Mouse (Mus musculus) MEL (cell line): Measurements from ENCODE around the gene Tspan11. TPM values are rescaled to one million over a fixed set of nuclear protein-coding genes. Genes with fewer than 3 reads are reported as not detected.

Experiments used
- DNase-seq: peaks from one replicate; pipeline ENCODE4 v3.0.0; 2011; ENCODE audit warnings: low read depth, low spot score
- H3K27ac ChIP-seq: 2 replicates; pipeline ENCODE4 v1.5.1; 2012; ENCODE audit warnings: low read depth, mild to moderate bottlenecking, control low read depth, low read length, moderate library complexity; ENCODE audit not compliant: control insufficient read depth
- H3K27me3 ChIP-seq, 2 experiments: fragments of 150-350 bp in 1 of 2; sonication (generic) in 1 of 2; 2 replicates each; pipeline ENCODE4 v1.6.1; 2012; ENCODE audit warnings: low read length in 2 of 2, mild to moderate bottlenecking in 2 of 2, improper control_type of control experiment in 1 of 2, moderate library complexity in 1 of 2; ENCODE audit not compliant: insufficient read depth in 2 of 2, control insufficient read depth in 1 of 2
- H3K36me3 ChIP-seq, 2 experiments: 2 replicates each; pipeline ENCODE4 v1.6.1; 2012 to 2014; ENCODE audit warnings: low read length in 2 of 2, improper control_type of control experiment in 1 of 2, inconsistent platforms in 1 of 2, mild to moderate bottlenecking in 1 of 2; ENCODE audit not compliant: insufficient read depth in 2 of 2, control insufficient read depth in 1 of 2
- H3K4me1 ChIP-seq, 2 experiments: fragments of 150-350 bp in 1 of 2; sonication (generic) in 1 of 2; 2 replicates each; pipeline ENCODE4 v1.6.1; 2012; ENCODE audit warnings: low read length in 2 of 2, improper control_type of control experiment in 1 of 2, mild to moderate bottlenecking in 1 of 2; ENCODE audit not compliant: insufficient read depth in 2 of 2, control insufficient read depth in 1 of 2
- H3K4me3 ChIP-seq, 2 experiments: fragments of 150-350 bp in 1 of 2; sonication (generic) in 1 of 2; 2 replicates each; pipeline ENCODE4 v1.5.1; 2012; ENCODE audit warnings: low read depth in 2 of 2, low read length in 2 of 2, mild to moderate bottlenecking in 2 of 2, moderate library complexity in 2 of 2, control low read depth in 1 of 2, improper control_type of control experiment in 1 of 2; ENCODE audit not compliant: control insufficient read depth in 1 of 2, insufficient read depth in 1 of 2
- H3K79me2 ChIP-seq: 2 replicates; pipeline ENCODE4 v1.6.1; 2012; ENCODE audit warnings: mild to moderate bottlenecking, low read length, moderate library complexity; ENCODE audit not compliant: control insufficient read depth, poor library complexity, insufficient read depth
- H3K9ac ChIP-seq: 2 replicates; pipeline ENCODE4 v1.6.1; 2012; ENCODE audit warnings: low read depth, mild to moderate bottlenecking, control low read depth, low read length, moderate library complexity; ENCODE audit not compliant: control insufficient read depth, poor library complexity, severe bottlenecking
- H3K9me3 ChIP-seq: fragments of 150-350 bp; sonication (generic); replicated peaks from 2 replicates; pipeline ENCODE4 v1.6.1; 2012; ENCODE audit warnings: mild to moderate bottlenecking, low read length, improper control_type of control experiment, moderate library complexity; ENCODE audit not compliant: insufficient read depth
- BHLHE40 ChIP-seq: IDR thresholded peaks from 2 replicates; pipeline ENCODE4 v1.6.1; 2012; ENCODE audit warnings: low read depth, mild to moderate bottlenecking, inconsistent platforms, low read length, improper control_type of control experiment, borderline replicate concordance
- CHD2 ChIP-seq: IDR thresholded peaks from 2 replicates; pipeline ENCODE4 v1.6.1; 2011; ENCODE audit warnings: low read length, improper control_type of control experiment
- CTCF ChIP-seq, 3 experiments: IDR thresholded peaks in 2 of 3; conservative IDR thresholded peaks in 1 of 3; 2 replicates each; pipeline ENCODE4 v1.5.1; 2011 to 2012; ENCODE audit warnings: low read length in 3 of 3, low read depth in 2 of 3, mild to moderate bottlenecking in 2 of 3, improper control_type of control experiment in 1 of 3, inconsistent platforms in 1 of 3, mixed read lengths in 1 of 3, moderate library complexity in 1 of 3; ENCODE audit not compliant: control insufficient read depth in 1 of 3, insufficient read depth in 1 of 3, poor library complexity in 1 of 3, severe bottlenecking in 1 of 3
- E2F4 ChIP-seq: IDR thresholded peaks from 2 replicates; pipeline ENCODE4 v1.6.1; 2011; ENCODE audit warnings: low read depth, low read length, improper control_type of control experiment, borderline replicate concordance
- ELF1 ChIP-seq: IDR thresholded peaks from 2 replicates; pipeline ENCODE4 v1.6.1; 2014; ENCODE audit warnings: low read depth, mild to moderate bottlenecking, inconsistent platforms, low read length, improper control_type of control experiment, moderate library complexity
- ETS1 ChIP-seq: IDR thresholded peaks from 2 replicates; pipeline ENCODE4 v1.6.1; 2012; ENCODE audit warnings: low read depth, mild to moderate bottlenecking, inconsistent platforms, low read length, improper control_type of control experiment, moderate library complexity
- GABPA ChIP-seq: IDR thresholded peaks from 2 replicates; pipeline ENCODE4 v1.6.1; 2012; ENCODE audit warnings: low read depth, mild to moderate bottlenecking, inconsistent platforms, low read length, improper control_type of control experiment, moderate library complexity
- GATA1 ChIP-seq: IDR thresholded peaks from 2 replicates; pipeline ENCODE4 v1.6.1; 2011; ENCODE audit warnings: low read depth, low read length, improper control_type of control experiment
- HCFC1 ChIP-seq: IDR thresholded peaks from 2 replicates; pipeline ENCODE4 v1.6.1; 2012; ENCODE audit warnings: low read depth, mild to moderate bottlenecking, inconsistent platforms, low read length, improper control_type of control experiment, moderate library complexity
- JUND ChIP-seq: IDR thresholded peaks from 2 replicates; pipeline ENCODE4 v1.6.1; 2011; ENCODE audit warnings: low read depth, mild to moderate bottlenecking, improper control_type of control experiment, low read length
- KAT2A ChIP-seq: conservative IDR thresholded peaks from 2 replicates; pipeline ENCODE4 v1.6.1; 2012; ENCODE audit warnings: low read depth, low read length, improper control_type of control experiment, inconsistent platforms
- MAX ChIP-seq: IDR thresholded peaks from 2 replicates; pipeline ENCODE4 v1.6.1; 2011; ENCODE audit warnings: low read length, improper control_type of control experiment
- MEF2A ChIP-seq: IDR thresholded peaks from 2 replicates; pipeline ENCODE4 v1.6.1; 2014; ENCODE audit warnings: low read depth, mild to moderate bottlenecking, inconsistent platforms, low read length, improper control_type of control experiment; ENCODE audit not compliant: poor library complexity, insufficient replicate concordance, severe bottlenecking; ENCODE audit errors: extremely low read depth
- MYC ChIP-seq: IDR thresholded peaks from 2 replicates; pipeline ENCODE4 v1.6.1; 2011; ENCODE audit warnings: low read depth, mild to moderate bottlenecking, low read length, improper control_type of control experiment, moderate library complexity
- NRF1 ChIP-seq: IDR thresholded peaks from 2 replicates; pipeline ENCODE4 v1.6.1; 2014; ENCODE audit warnings: low read depth, mild to moderate bottlenecking, inconsistent platforms, low read length, improper control_type of control experiment, moderate library complexity; ENCODE audit not compliant: poor library complexity, insufficient read depth, severe bottlenecking
- POLR2A ChIP-seq, 2 experiments: IDR thresholded peaks; 2 replicates each; pipeline ENCODE4 v1.6.1; 2011 to 2012; ENCODE audit warnings: low read length in 2 of 2, mild to moderate bottlenecking in 2 of 2, control low read depth in 1 of 2, improper control_type of control experiment in 1 of 2, low read depth in 1 of 2, moderate library complexity in 1 of 2; ENCODE audit not compliant: control insufficient read depth in 1 of 2, insufficient read depth in 1 of 2, poor library complexity in 1 of 2
- RAD21 ChIP-seq: IDR thresholded peaks from 2 replicates; pipeline ENCODE4 v1.6.1; 2011; ENCODE audit warnings: mild to moderate bottlenecking, low read depth, low read length, improper control_type of control experiment
- TAL1 ChIP-seq: IDR thresholded peaks from 2 replicates; pipeline ENCODE4 v1.6.1; 2012; ENCODE audit warnings: mild to moderate bottlenecking, inconsistent platforms, low read length, moderate library complexity, mixed read lengths
- TBP ChIP-seq: IDR thresholded peaks from 2 replicates; pipeline ENCODE4 v1.8.0; 2011; ENCODE audit warnings: low read depth, low read length, improper control_type of control experiment
- USF1 ChIP-seq: IDR thresholded peaks from 2 replicates; pipeline ENCODE4 v1.6.1; 2014; ENCODE audit warnings: low read depth, mild to moderate bottlenecking, inconsistent platforms, low read length, improper control_type of control experiment, moderate library complexity
- polyA plus RNA-seq, 2 experiments: library from polyadenylated mRNA; stranded (reverse) in 1 of 2; unstranded in 1 of 2; fragments of >175 nt in 1 of 2; fragments of >200 nt in 1 of 2; gene quantifications; 2 replicates each; pipeline versions ENCODE4 v1.2.1 to v1.2.4; 2012; ENCODE audit warnings: low replicate concordance in 2 of 2, low read depth in 1 of 2; ENCODE audit not compliant: insufficient read length in 2 of 2, insufficient read depth in 1 of 2, missing spikeins in 1 of 2
- total RNA-seq: library from RNA; depleted of rRNA; stranded (reverse); fragments of 300-350 nt; gene quantifications from 2 replicates; pipeline ENCODE4 v1.2.3, GENCODE M21; 2012

The Tspan11 gene
- total and polyA plus RNA-seq, 3 experiments = not detected

- Histone ChIP-seq H3K27me3 (no peaks in the 10 kb centered on the region), H3K4me1 (no peaks in the 10 kb centered on the region), H3K9ac (no peak overlapping the region), H3K79me2 (no peaks in the 10 kb centered on the region), H3K4me3 (no peak overlapping the region), H3K36me3 (no peaks in the 10 kb centered on the region), H3K27ac (no peak overlapping the region), H3K9me3 (no peaks in the 10 kb centered on the region)
- DNase-seq = no peak
- no peak for TF ChIP-seq MAX
- no peak for TF ChIP-seq ETS1
- no peak for TF ChIP-seq ELF1
Measured at GRCm38 (mm10) chr6:127839538-127839937, 47.9 kb upstream of the Tspan11 start.

- H3K27me3 ChIP-seq = no peaks in the 10 kb centered on the region
- H3K36me3 ChIP-seq = no peaks in the 10 kb centered on the region
- H3K79me2 ChIP-seq = no peaks in the 10 kb centered on the region
- no peak overlapping the region for H3K27ac ChIP-seq
- no peaks in the 10 kb centered on the region for H3K9me3 ChIP-seq
- no peaks in the 10 kb centered on the region for H3K4me1 ChIP-seq
- no peak overlapping the region for H3K9ac ChIP-seq
- DNase-seq = no peak
- H3K4me3 ChIP-seq = no peak overlapping the region
- TF ChIP-seq CHD2 (no peak), TAL1 (no peak), ELF1 (no peak), RAD21 (no peak), NRF1 (no peak), GATA1 (no peak), E2F4 (no peak), KAT2A (no peak), POLR2A (IDR thresholded peaks at IDR 0.05; ENCODE audit: control insufficient read depth in 1 of 2, insufficient read depth in 1 of 2, low read depth in 1 of 2, low read length in 2 of 2, poor library complexity in 1 of 2) (no peak), BHLHE40 (no peak), CTCF (IDR thresholded peaks at IDR 0.05 in 2 of 3, conservative IDR thresholded peaks at IDR 0.05 in 1 of 3; ENCODE audit: control insufficient read depth in 1 of 3, insufficient read depth in 1 of 3, low read depth in 2 of 3, low read length in 3 of 3, poor library complexity in 1 of 3, severe bottlenecking in 1 of 3) (no peak), HCFC1 (no peak), JUND (no peak), MYC (no peak), ETS1 (no peak), MEF2A (no peak), TBP (no peak), USF1 (no peak), GABPA (no peak)
- TF ChIP-seq, all 39 proteins: peak for 0
Measured at GRCm38 (mm10) chr6:127840171-127840570, 47.2 kb upstream of the Tspan11 start.
